Mouse (Mus musculus): ENCODE measurements around the gene Oprl1. TPM values are rescaled to one million over a fixed set of nuclear protein-coding genes. Genes with fewer than 3 reads are reported as not detected.

Oprl1 gene
- polyA plus RNA-seq, 1 experiment from 2014 or later = 93.8 TPM

GRCm38 (mm10) chr2:181687586-181687985, 27.2 kb upstream of the Oprl1 start:
- Histone ChIP-seq H3K4me2 (ENCODE audit: low read length) (no peak overlapping the region), H3K4me1 (ENCODE audit: control insufficient read depth, insufficient read depth, low read depth, low read length) (peaks cover 5% of the 10 kb centered on the region), H3K9ac (ENCODE audit: low read depth, low read length) (no peak overlapping the region), H3K36me3 (ENCODE audit: control insufficient read depth, insufficient read depth, low read length) (peaks cover 9% of the 10 kb centered on the region; the same call in 1 of the 2 replicates), H3K27ac (ENCODE audit: low read depth, low read length) (no peak overlapping the region), H3K27me3 (replicated peaks; ENCODE audit: control insufficient read depth, insufficient read depth, low read length) (no peaks in the 10 kb centered on the region), H3K4me3 (ENCODE audit: low read length) (no peak overlapping the region), H3K9me3 (ENCODE audit: control insufficient read depth, low read length) (no peaks in the 10 kb centered on the region)
- ATAC-seq = no peak
- 96% methylated on average over 8 of the region's 8 CpGs for WGBS

GRCm38 (mm10) chr2:181689466-181690160, 25.2 kb upstream of the Oprl1 start:
- no peak for ATAC-seq
- 90% methylated on average over 10 of the region's 10 CpGs for WGBS
- no peak overlapping the region for H3K9ac ChIP-seq (ENCODE audit: low read depth, low read length)
- no peak overlapping the region for H3K27ac ChIP-seq (ENCODE audit: low read depth, low read length)
- peaks cover 9% of the 10 kb centered on the region; the same call in 1 of the 2 replicates for H3K36me3 ChIP-seq (ENCODE audit: control insufficient read depth, insufficient read depth, low read length)
- H3K4me2 ChIP-seq (ENCODE audit: low read length) = no peak overlapping the region
- H3K4me3 ChIP-seq (ENCODE audit: low read length) = no peak overlapping the region
- H3K27me3 ChIP-seq (replicated peaks; ENCODE audit: control insufficient read depth, insufficient read depth, low read length) = no peaks in the 10 kb centered on the region
- H3K9me3 ChIP-seq (ENCODE audit: control insufficient read depth, low read length) = no peaks in the 10 kb centered on the region
- H3K4me1 ChIP-seq (ENCODE audit: control insufficient read depth, insufficient read depth, low read depth, low read length) = peaks cover 15% of the 10 kb centered on the region

- 88% methylated on average over 6 of the region's 6 CpGs for WGBS
- H3K27ac ChIP-seq (ENCODE audit: low read depth, low read length) = no peak overlapping the region
- no peaks in the 10 kb centered on the region for H3K27me3 ChIP-seq (replicated peaks; ENCODE audit: control insufficient read depth, insufficient read depth, low read length)
- H3K4me3 ChIP-seq (ENCODE audit: low read length) = no peak overlapping the region
- ATAC-seq = no peak
- no peaks in the 10 kb centered on the region for H3K9me3 ChIP-seq (ENCODE audit: control insufficient read depth, low read length)
- peaks cover 9% of the 10 kb centered on the region; the same call in 1 of the 2 replicates for H3K36me3 ChIP-seq (ENCODE audit: control insufficient read depth, insufficient read depth, low read length)
- peaks cover 15% of the 10 kb centered on the region for H3K4me1 ChIP-seq (ENCODE audit: control insufficient read depth, insufficient read depth, low read depth, low read length)
- no peak overlapping the region for H3K9ac ChIP-seq (ENCODE audit: low read depth, low read length)
- no peak overlapping the region for H3K4me2 ChIP-seq (ENCODE audit: low read length)
Measured at GRCm38 (mm10) chr2:181691083-181691482, 23.7 kb upstream of the Oprl1 start.

GRCm38 (mm10) chr2:181691571-181691970, 23.2 kb upstream of the Oprl1 start:
- Histone ChIP-seq H3K4me2 (ENCODE audit: low read length) (no peak overlapping the region), H3K27me3 (replicated peaks; ENCODE audit: control insufficient read depth, insufficient read depth, low read length) (no peaks in the 10 kb centered on the region), H3K4me3 (ENCODE audit: low read length) (no peak overlapping the region), H3K9me3 (ENCODE audit: control insufficient read depth, low read length) (no peaks in the 10 kb centered on the region), H3K36me3 (ENCODE audit: control insufficient read depth, insufficient read depth, low read length) (peaks cover 9% of the 10 kb centered on the region; the same call in 1 of the 2 replicates), H3K9ac (ENCODE audit: low read depth, low read length) (no peak overlapping the region), H3K27ac (ENCODE audit: low read depth, low read length) (no peak overlapping the region), H3K4me1 (ENCODE audit: control insufficient read depth, insufficient read depth, low read depth, low read length) (peaks cover 15% of the 10 kb centered on the region)
- whole genome bisulfite sequencing = 91% methylated on average over 4 of the region's 4 CpGs
- ATAC-seq = no peak

GRCm38 (mm10) chr2:181692304-181692703, 22.5 kb upstream of the Oprl1 start:
- H3K4me2 ChIP-seq (ENCODE audit: low read length) = peak overlapping the region; percentile 97
- no peak overlapping the region for H3K9ac ChIP-seq (ENCODE audit: low read depth, low read length)
- no peak for ATAC-seq
- peak overlapping the region; percentile 60; the same call in 1 of the 2 replicates for H3K4me3 ChIP-seq (ENCODE audit: low read length)
- H3K27me3 ChIP-seq (replicated peaks; ENCODE audit: control insufficient read depth, insufficient read depth, low read length) = no peaks in the 10 kb centered on the region
- no peaks in the 10 kb centered on the region for H3K9me3 ChIP-seq (ENCODE audit: control insufficient read depth, low read length)
- WGBS = 89% methylated on average over 3 of the region's 3 CpGs
- peaks cover 9% of the 10 kb centered on the region; the same call in 1 of the 2 replicates for H3K36me3 ChIP-seq (ENCODE audit: control insufficient read depth, insufficient read depth, low read length)
- no peak overlapping the region for H3K27ac ChIP-seq (ENCODE audit: low read depth, low read length)
- peaks cover 15% of the 10 kb centered on the region for H3K4me1 ChIP-seq (ENCODE audit: control insufficient read depth, insufficient read depth, low read depth, low read length)

- Histone ChIP-seq H3K27ac (ENCODE audit: low read depth, low read length) (peak within 1 kb of the TSS; percentile 80), H3K27me3 (replicated peaks; ENCODE audit: control insufficient read depth, insufficient read depth, low read length) (no peaks in the 10 kb centered on the region), H3K4me3 (ENCODE audit: low read length) (peak within 1 kb of the TSS; percentile 60), H3K36me3 (ENCODE audit: control insufficient read depth, insufficient read depth, low read length) (peaks cover 4% of the 10 kb centered on the region; the same call in 1 of the 2 replicates), H3K9me3 (ENCODE audit: control insufficient read depth, low read length) (no peaks in the 10 kb centered on the region), H3K4me1 (ENCODE audit: control insufficient read depth, insufficient read depth, low read depth, low read length) (peaks cover 15% of the 10 kb centered on the region), H3K9ac (ENCODE audit: low read depth, low read length) (peak within 1 kb of the TSS; percentile 85), H3K4me2 (ENCODE audit: low read length) (peak within 1 kb of the TSS; percentile 97)
- peak; percentile 91 for ATAC-seq
- WGBS = under 1% methylated on average over 72 of the region's 75 CpGs
Measured at GRCm38 (mm10) chr2:181693339-181694280, 21.2 kb upstream of the Oprl1 start, which contains the start of gene Rgs19. Rgs19 (minus strand) TSS chr2:181693977.

GRCm38 (mm10) chr2:181694581-181694980, 20.2 kb upstream of the Oprl1 start:
- 86% methylated on average over 3 of the region's 3 CpGs for WGBS
- H3K4me3 ChIP-seq (ENCODE audit: low read length) = no peak overlapping the region; the same call in 1 of the 2 replicates
- H3K36me3 ChIP-seq (ENCODE audit: control insufficient read depth, insufficient read depth, low read length) = no peaks in the 10 kb centered on the region
- H3K4me2 ChIP-seq (ENCODE audit: low read length) = peak overlapping the region; percentile 97
- H3K9me3 ChIP-seq (ENCODE audit: control insufficient read depth, low read length) = no peaks in the 10 kb centered on the region
- H3K9ac ChIP-seq (ENCODE audit: low read depth, low read length) = no peak overlapping the region
- no peaks in the 10 kb centered on the region for H3K27me3 ChIP-seq (replicated peaks; ENCODE audit: control insufficient read depth, insufficient read depth, low read length)
- H3K27ac ChIP-seq (ENCODE audit: low read depth, low read length) = no peak overlapping the region; the same call in 1 of the 2 replicates
- no peak for ATAC-seq
- peaks cover 15% of the 10 kb centered on the region for H3K4me1 ChIP-seq (ENCODE audit: control insufficient read depth, insufficient read depth, low read depth, low read length)

- no peak for ATAC-seq
- Histone ChIP-seq H3K4me1 (ENCODE audit: control insufficient read depth, insufficient read depth, low read depth, low read length) (peaks cover 15% of the 10 kb centered on the region), H3K4me2 (ENCODE audit: low read length) (no peak overlapping the region), H3K27ac (ENCODE audit: low read depth, low read length) (no peak overlapping the region), H3K4me3 (ENCODE audit: low read length) (no peak overlapping the region), H3K9me3 (ENCODE audit: control insufficient read depth, low read length) (no peaks in the 10 kb centered on the region), H3K36me3 (ENCODE audit: control insufficient read depth, insufficient read depth, low read length) (no peaks in the 10 kb centered on the region), H3K9ac (ENCODE audit: low read depth, low read length) (no peak overlapping the region; the same call in 1 of the 2 replicates), H3K27me3 (replicated peaks; ENCODE audit: control insufficient read depth, insufficient read depth, low read length) (no peaks in the 10 kb centered on the region)
- 70% methylated on average over 1 of the region's 1 CpGs for WGBS
Measured at GRCm38 (mm10) chr2:181695776-181696175, 19.0 kb upstream of the Oprl1 start.

Measured in hindbrain, embryonic 16.5 days (tissue).